Mouse (Mus musculus): ENCODE measurements at regions not wholly inside any gene's neighbourhood (a gene's known extent, or its start where the extent isn't known, plus 50 kb on each side); places are given as distances from the start of the nearest gene placed in this dataset.

- no peak for TF ChIP-seq CTCF (IDR thresholded peaks at IDR 0.05; ENCODE audit: borderline replicate concordance, insufficient read depth, low read length)
- TF ChIP-seq POLR2A (IDR thresholded peaks at IDR 0.05; ENCODE audit: low read depth, low read length): no peak
These were observed 221.6 kb downstream of the Prr30 start for GRCm38 (mm10) chr14:100978515-100978914.
